In genomic region chr2:105688011-105688410, GRCm38 (mm10) we compare ENCODE assay signal across 8 mouse cellular contexts. TPM values are rescaled to one million over a fixed set of nuclear protein-coding genes. Genes with fewer than 3 reads are reported as not detected.
DNase-seq lines count a peak whose midpoint lies in the region; ATAC-seq and TF ChIP-seq lines count a peak whose summit lies in the region.

No protein-coding gene starts in this region.

- H3K4me1 ChIP-seq in forebrain, embryonic 11.5 days (replicated peaks; ENCODE audit: control insufficient read depth, insufficient read depth, low read length): peaks cover 39% of the 10 kb centered on the region
- peaks cover 27% of the 10 kb centered on the region for H3K4me1 ChIP-seq in limb, embryonic 10.5 days
- H3K4me1 ChIP-seq in neural tube, embryonic 14.5 days (ENCODE audit: control insufficient read depth, insufficient read depth, low read length): peaks cover 5% of the 10 kb centered on the region; the same call in 1 of the 2 replicates

- intact Hi-C loops in left cerebral cortex, adult 2 months (cut with DNase I): loop anchor here (5.0 kb wide), 2 partner anchors 114 to 561 kb away; partner anchors contain the start of gene Wt1
- intact Hi-C loops in left cerebral cortex, postnatal 36 days (cut with DNase I): loop anchor here (5.0 kb wide), 2 partner anchors 214 to 394 kb away; partner anchors contain the start of genes Elp4 and Immp1l

- under 1% methylated on average over 17 of the region's 17 CpGs for WGBS in forebrain, embryonic 11.5 days
- WGBS in limb, embryonic 10.5 days: 0% methylated on average over 17 of the region's 17 CpGs
- WGBS in neural tube, embryonic 14.5 days: 3% methylated on average over 17 of the region's 17 CpGs

- H3K9ac ChIP-seq in forebrain, embryonic 11.5 days (ENCODE audit: low read length): peak overlapping the region; percentile 49
- H3K9ac ChIP-seq in neural tube, embryonic 14.5 days (replicated peaks; ENCODE audit: low read depth, low read length): no peak overlapping the region

- H3K27ac ChIP-seq in left cerebral cortex, adult 2 months: no peak overlapping the region; the same call in 1 of the 2 replicates
- H3K27ac ChIP-seq in forebrain, embryonic 11.5 days (ENCODE audit: low read depth, low read length): peak overlapping the region; percentile 82
- H3K27ac ChIP-seq in limb, embryonic 10.5 days: no peak overlapping the region
- no peak overlapping the region for H3K27ac ChIP-seq in neural tube, embryonic 14.5 days (ENCODE audit: low read depth, low read length)

- DNase-seq in left cerebral cortex, adult 2 months (ENCODE audit: extremely low spot score in 1 of 2, low spot score in 2 of 2): no peak
- DNase-seq in left cerebral cortex, postnatal 36 days (ENCODE audit: low spot score in 2 of 2): no peak
- DNase-seq in forebrain, embryonic 11.5 days (ENCODE audit: low spot score): peak; percentile 62
- peak; percentile 56 for DNase-seq in limb, embryonic 10.5 days (ENCODE audit: low spot score)
- no peak for DNase-seq in urinary bladder, postnatal 10 days (ENCODE audit: low spot score)
- no peak for DNase-seq in kidney, postnatal 14 days
- no peak for DNase-seq in thymus, postnatal 0 days (ENCODE audit: low spot score)

- 0 out of 2 replicates have a peak, but pooled peaks have one; percentile 1 for ATAC-seq in forebrain, embryonic 11.5 days (replicated peaks; ENCODE audit: low FRiP score)
- no peak for ATAC-seq in neural tube, embryonic 14.5 days (ENCODE audit: low read depth)

- peak overlapping the region; percentile 28 for H3K4me3 ChIP-seq in left cerebral cortex, adult 2 months
- peak overlapping the region; percentile 16; the same call in 1 of the 2 replicates for H3K4me3 ChIP-seq in forebrain, embryonic 11.5 days (ENCODE audit: low read depth, low read length)
- peak overlapping the region; percentile 13; the same call in 1 of the 2 replicates for H3K4me3 ChIP-seq in limb, embryonic 10.5 days
- H3K4me3 ChIP-seq in neural tube, embryonic 14.5 days (ENCODE audit: low read depth, low read length): peak overlapping the region; percentile 4; the same call in 1 of the 2 replicates

- H3K4me2 ChIP-seq in forebrain, embryonic 11.5 days (ENCODE audit: low read depth, low read length, severe bottlenecking): peak overlapping the region; percentile 48
- H3K4me2 ChIP-seq in neural tube, embryonic 14.5 days (ENCODE audit: low read depth, low read length): peak overlapping the region; percentile 39

- H3K27me3 ChIP-seq in forebrain, embryonic 11.5 days (ENCODE audit: control insufficient read depth, insufficient read depth, low read length): peaks cover 15% of the 10 kb centered on the region
- H3K27me3 ChIP-seq in limb, embryonic 10.5 days (ENCODE audit: low read depth, poor library complexity, severe bottlenecking): peaks cover 100% of the 10 kb centered on the region
- H3K27me3 ChIP-seq in neural tube, embryonic 14.5 days (ENCODE audit: control insufficient read depth, insufficient read depth, low read length): peaks cover 35% of the 10 kb centered on the region

- peaks cover 4% of the 10 kb centered on the region for H3K36me3 ChIP-seq in forebrain, embryonic 11.5 days (ENCODE audit: control insufficient read depth, insufficient read depth, low read length)
- no peaks in the 10 kb centered on the region for H3K36me3 ChIP-seq in limb, embryonic 10.5 days
- H3K36me3 ChIP-seq in neural tube, embryonic 14.5 days (ENCODE audit: control insufficient read depth, insufficient read depth, low read length): no peaks in the 10 kb centered on the region

- no peak for TF ChIP-seq CTCF in left cerebral cortex, adult 2 months (IDR thresholded peaks at IDR 0.05)

- H3K9me3 ChIP-seq in forebrain, embryonic 11.5 days (ENCODE audit: control insufficient read depth, low read length): no peaks in the 10 kb centered on the region
- no peaks in the 10 kb centered on the region for H3K9me3 ChIP-seq in limb, embryonic 10.5 days (replicated peaks)
- H3K9me3 ChIP-seq in neural tube, embryonic 14.5 days (ENCODE audit: control insufficient read depth, low read length): no peaks in the 10 kb centered on the region

RNA-seq across cellular contexts. Expression of gene Pax6, which starts 19.3 kb away (rescaled TPM):
- 10 to 100 TPM in 1 of 2 experiments, 1 to 10 TPM in 1; 8.2 to 11.7 TPM for total RNA-seq in left cerebral cortex, adult 2 months (2021)
- 10 to 100 TPM in 1 of 2 experiments, 1 to 10 TPM in 1; 8.1 to 12.4 TPM for total RNA-seq in left cerebral cortex, postnatal 36 days (2021)
- 97.2 and 103 TPM in 2 replicates for polyA plus RNA-seq in forebrain, embryonic 11.5 days (2014; fragmentation: Nextera tagmentation; extraction: Ambion mirVana)
- polyA plus RNA-seq in limb, embryonic 10.5 days (2016; fragmentation: Nextera tagmentation; extraction: Ambion mirVana): 0.09 and 0.15 TPM in 2 replicates
- 13.3 and 13.5 TPM in 2 replicates for polyA plus RNA-seq in neural tube, embryonic 14.5 days (2014; fragmentation: Nextera tagmentation; extraction: Ambion mirVana)
- polyA plus RNA-seq in thymus, postnatal 0 days (2015; fragmentation: Nextera tagmentation; extraction: Ambion mirVana): 0.09 TPM in 1 of 2 replicates, not detected in the other

Comparison
In these comparisons a context has a peak if more than half of its experiments do, and no peak if none do; other contexts are left out.
1. DNase-seq: peak in forebrain, embryonic 11.5 days (single experiment) and limb, embryonic 10.5 days (single experiment); none in left cerebral cortex, adult 2 months (0 of 2), left cerebral cortex, postnatal 36 days (0 of 2), urinary bladder, postnatal 10 days (single experiment), kidney, postnatal 14 days (single experiment) and thymus, postnatal 0 days (single experiment).
2. RNA of gene Pax6, which starts 19.3 kb away (polyA plus RNA-seq): 97.2 to 103 TPM in forebrain, embryonic 11.5 days and 13.3 to 13.5 TPM in neural tube, embryonic 14.5 days; 0.09 to 0.15 TPM in limb, embryonic 10.5 days and 0.09 TPM in thymus, postnatal 0 days; every median in the first group is over 10 times any median in the second.
3. Peak in every context shown above with its lines, with median percentiles within 50 percentile points of each other: H3K4me3 ChIP-seq.